Mouse (Mus musculus): ENCODE data around the gene Wdr59.

The Wdr59 gene

DNA sequence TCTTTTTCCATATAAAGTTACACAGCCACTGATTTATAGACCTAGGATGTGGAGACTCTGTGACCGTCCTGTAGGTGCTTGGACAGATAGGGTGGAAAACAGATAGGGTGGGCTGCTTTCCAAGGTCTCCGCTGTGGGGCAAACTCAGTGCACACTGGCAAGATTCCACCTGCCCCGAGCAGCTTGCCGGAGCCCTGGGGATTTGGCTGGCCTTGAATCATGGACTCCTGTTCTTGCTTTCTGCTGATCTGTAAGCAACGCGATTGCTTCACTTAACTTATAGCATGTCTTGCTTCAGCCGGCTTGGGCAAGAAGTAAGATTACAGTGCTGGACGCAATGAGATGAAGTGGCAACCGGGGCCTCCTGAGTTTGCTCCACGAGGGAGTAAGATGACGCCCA lies 97.7 kb downstream of the Wdr59 start:
- ATAC-seq (ENCODE audit: insufficient number of reproducible peaks, low FRiP score, low TSS enrichment) = peak; percentile 78

DNA sequence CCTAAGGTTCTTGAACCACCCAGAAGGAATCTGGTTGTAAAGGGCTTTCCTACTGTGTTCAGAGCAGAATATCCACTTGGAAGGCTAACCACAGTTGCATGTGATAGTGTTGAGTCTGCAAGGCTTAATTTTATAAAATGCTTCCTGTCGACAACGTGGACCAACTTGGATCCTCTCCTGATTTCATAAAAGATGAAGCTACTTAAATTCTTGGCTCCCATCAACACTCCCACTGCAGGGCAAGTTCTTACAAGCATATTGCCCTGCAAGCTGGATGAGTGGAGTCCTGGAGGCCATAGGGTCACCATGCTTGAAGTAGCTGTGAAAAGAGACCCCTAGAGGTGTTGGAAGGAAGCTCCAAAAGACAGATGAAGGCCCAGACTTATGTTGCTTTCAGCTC lies 99.3 kb downstream of the Wdr59 start:
- no peak for ATAC-seq (ENCODE audit: insufficient number of reproducible peaks, low FRiP score, low TSS enrichment)

DNA sequence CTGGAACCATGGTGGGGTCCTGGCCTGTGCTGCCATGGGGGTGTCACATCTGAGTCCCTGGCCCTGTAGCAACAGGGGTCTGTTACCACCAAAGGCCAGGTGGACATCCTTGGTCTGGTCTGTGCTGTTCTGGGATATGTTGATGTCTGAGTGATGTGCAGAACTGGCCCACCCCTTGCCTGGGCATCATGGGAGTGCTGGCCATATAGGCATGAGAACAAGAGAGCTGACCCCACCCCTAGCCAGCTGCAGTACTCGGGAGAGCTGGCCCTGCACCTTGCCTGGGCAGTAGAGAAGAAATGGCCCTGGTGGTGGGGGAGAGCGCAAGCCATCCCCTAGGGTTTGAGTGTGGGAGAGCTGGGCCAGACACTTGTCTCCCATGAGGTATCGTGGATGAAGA lies 102.7 kb downstream of the Wdr59 start:
- ATAC-seq (ENCODE audit: insufficient number of reproducible peaks, low FRiP score, low TSS enrichment) = no peak

DNA sequence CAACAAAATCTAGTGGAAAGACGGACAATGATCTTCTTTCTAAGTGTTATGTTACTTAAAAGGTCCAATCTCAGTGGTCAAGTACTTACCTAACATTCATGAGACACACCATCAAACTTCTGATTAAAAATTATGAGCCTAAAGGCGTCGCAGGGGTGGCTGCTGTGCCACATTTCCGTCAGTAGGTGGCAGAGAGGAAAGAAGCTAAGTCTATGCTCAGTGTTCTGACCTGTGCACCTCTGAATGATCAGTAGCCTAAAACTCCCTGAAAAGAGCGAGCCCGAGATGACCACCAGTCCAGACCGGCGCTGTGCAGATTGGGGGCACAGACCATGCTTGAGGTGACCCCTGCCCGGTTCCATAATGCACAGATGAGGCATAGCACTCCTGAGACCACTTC lies 103.3 kb downstream of the Wdr59 start:
- peak; percentile 70 for ATAC-seq (ENCODE audit: insufficient number of reproducible peaks, low FRiP score, low TSS enrichment)

DNA sequence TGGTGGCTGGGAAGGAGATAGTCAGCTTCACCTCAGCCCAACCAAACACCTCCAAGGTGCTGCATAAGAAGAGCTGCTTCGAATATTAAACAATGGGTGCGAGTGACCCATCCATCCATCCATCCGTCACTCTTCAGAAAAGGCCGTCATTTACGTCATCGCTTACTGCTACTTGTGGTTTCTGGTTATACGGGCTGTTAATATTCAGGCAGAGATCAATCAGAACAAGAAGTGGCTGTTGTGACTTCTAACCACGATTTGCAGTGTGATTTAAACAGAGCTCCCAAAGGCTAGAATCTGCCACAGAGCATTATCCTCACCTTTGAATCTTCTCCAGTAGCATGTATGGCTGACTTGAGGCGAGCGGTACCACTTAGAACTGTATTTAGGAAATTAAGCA lies 104.7 kb downstream of the Wdr59 start:
- no peak for ATAC-seq (ENCODE audit: insufficient number of reproducible peaks, low FRiP score, low TSS enrichment)

DNA sequence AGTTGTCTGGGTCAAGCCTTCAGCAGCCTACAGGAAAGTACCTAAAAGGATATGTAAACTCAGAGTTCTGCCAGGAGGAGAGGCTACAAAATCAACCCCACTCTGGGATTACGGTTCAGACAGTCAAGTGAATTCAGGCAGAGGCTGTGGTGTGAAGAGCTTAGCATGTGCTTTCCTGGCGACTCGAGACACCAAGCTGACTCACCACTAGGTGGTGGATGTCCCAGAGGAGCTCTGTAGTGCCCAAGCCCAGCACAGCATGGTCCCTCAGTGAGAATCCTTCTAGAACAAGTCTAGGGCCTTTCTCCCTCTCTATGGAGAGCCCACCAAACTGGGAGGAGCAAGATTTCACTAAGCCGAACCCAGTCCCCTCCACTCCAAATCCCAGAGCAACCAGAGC lies 118.5 kb downstream of the Wdr59 start:
- no peak for ATAC-seq (ENCODE audit: insufficient number of reproducible peaks, low FRiP score, low TSS enrichment)

Measured in cerebellum, adult (tissue).